Mouse (Mus musculus) testis, adult 10 weeks (tissue): ENCODE measurements around the gene Vmn1r78. TPM values are rescaled to one million over a fixed set of nuclear protein-coding genes. Genes with fewer than 3 reads are reported as not detected.

ENCODE experiments used
- polyA plus RNA-seq: library from polyadenylated mRNA; stranded (reverse); fragments of 350-450 nt; fragmentation: Illumina TruSeq; extraction: RNeasy Lipid Tissue Mini Kit (QIAGEN cat#74804); gene quantifications from one replicate; pipeline ENCODE4 v1.2.3, GENCODE M21; 2014; ENCODE audit warnings: low read depth, low replicate concordance

Vmn1r78 gene
- not detected for polyA plus RNA-seq

DNA sequence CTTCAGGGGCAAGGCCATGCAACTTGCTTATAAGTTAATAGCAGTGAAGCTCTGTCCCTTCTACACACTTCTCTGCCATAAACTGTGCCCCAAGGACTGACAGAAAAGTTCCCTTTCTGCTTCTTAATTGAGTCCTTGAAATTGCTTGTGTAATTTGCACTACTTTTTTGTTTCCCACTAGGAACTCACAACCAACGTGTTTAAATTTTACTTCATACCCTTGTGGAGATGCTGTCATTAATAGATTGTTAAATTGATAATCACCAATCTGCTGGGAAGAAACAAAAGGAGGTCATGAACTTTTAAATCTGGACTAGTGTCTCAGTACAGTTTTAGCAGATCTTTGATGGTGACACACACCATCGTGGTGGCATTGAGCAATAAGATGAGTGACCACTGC is at the start of gene Vmn1r78:
Gene Vmn1r78, plus strand, starts transcription at position 301 of the 400 bp plus-strand sequence.

DNA sequence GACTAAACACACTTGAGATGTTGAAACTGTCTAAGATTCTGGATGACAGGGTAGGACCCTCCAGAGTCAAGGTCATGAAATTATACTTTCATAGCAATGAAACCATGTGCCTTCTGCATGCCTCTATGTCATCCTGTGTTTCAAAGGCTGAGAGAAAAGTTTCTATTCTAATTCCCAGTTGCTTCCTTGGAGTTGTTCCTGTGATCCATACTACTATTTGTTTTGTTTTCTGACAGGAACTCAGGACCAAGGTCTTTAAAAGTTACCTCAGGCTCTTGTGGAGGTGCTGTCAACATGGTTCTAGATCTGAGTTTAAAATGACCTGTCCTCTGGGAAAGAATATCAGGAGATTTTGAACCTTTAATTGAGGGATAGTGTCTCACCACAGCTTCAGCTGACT is 20.9 kb downstream of the Vmn1r78 start, which contains the start of gene Vmn1r79:
Gene Vmn1r79, plus strand, starts transcription at position 301 of the 400 bp plus-strand sequence.

DNA sequence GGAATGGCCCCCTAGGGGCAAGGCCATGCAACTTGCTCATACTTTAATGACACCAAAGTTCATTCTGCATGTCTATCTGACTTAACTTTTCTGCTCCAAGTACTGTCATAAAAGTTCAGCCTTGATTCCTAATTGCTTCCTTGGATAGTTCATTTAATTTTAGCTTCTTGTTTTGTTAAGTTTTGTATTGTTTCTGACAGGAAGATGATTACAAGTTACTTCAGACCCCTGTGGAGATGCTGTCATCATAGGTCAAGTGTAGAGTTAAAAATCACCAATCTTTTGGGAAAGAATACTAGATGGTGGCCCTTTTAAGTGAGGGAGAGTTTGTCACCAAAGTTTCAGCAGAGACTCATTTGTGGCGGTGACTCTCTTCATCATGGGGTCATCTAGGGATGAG is 38.9 kb downstream of the Vmn1r78 start, which contains the start of gene Vmn1r80:
Gene Vmn1r80, plus strand, starts transcription at position 301 of the 400 bp plus-strand sequence.

Other genes starting within 250 kb of the Vmn1r78 start
- 0.08 TPM for gene Vmn1r76, start 212.0 kb upstream of the Vmn1r78 start, polyA plus RNA-seq
- gene Vmn1r77, start 113.5 kb upstream of the Vmn1r78 start, polyA plus RNA-seq = not detected
- gene Vmn1r79, start 21.0 kb downstream of the Vmn1r78 start, polyA plus RNA-seq = not detected
- not detected for gene Vmn1r80, start 39.0 kb downstream of the Vmn1r78 start, polyA plus RNA-seq
- not detected for gene Vmn1r81, start 118.0 kb downstream of the Vmn1r78 start, polyA plus RNA-seq
- not detected for gene Vmn1r82, start 150.2 kb downstream of the Vmn1r78 start, polyA plus RNA-seq
- gene Vmn1r83, start 179.2 kb downstream of the Vmn1r78 start, polyA plus RNA-seq = not detected
- gene Vmn1r84, start 219.0 kb downstream of the Vmn1r78 start, polyA plus RNA-seq = not detected